Mouse (Mus musculus): Measurements from ENCODE around the gene Scn11a.

The Scn11a gene

GRCm38 (mm10) chr9:119806491-119806890, 18.8 kb downstream of the Scn11a start:
- TF ChIP-seq GATA4 (IDR thresholded peaks at IDR 0.05; ENCODE audit: insufficient replicate concordance, low read length), result no peak

GRCm38 (mm10) chr9:119804501-119804847, 20.8 kb downstream of the Scn11a start:
- TF ChIP-seq GATA4 (IDR thresholded peaks at IDR 0.05; ENCODE audit: insufficient replicate concordance, low read length), result no peak

GRCm38 (mm10) chr9:119803845-119804500, 21.3 kb downstream of the Scn11a start:
- no peak for TF ChIP-seq GATA4 (IDR thresholded peaks at IDR 0.05; ENCODE audit: insufficient replicate concordance, low read length)

DNA sequence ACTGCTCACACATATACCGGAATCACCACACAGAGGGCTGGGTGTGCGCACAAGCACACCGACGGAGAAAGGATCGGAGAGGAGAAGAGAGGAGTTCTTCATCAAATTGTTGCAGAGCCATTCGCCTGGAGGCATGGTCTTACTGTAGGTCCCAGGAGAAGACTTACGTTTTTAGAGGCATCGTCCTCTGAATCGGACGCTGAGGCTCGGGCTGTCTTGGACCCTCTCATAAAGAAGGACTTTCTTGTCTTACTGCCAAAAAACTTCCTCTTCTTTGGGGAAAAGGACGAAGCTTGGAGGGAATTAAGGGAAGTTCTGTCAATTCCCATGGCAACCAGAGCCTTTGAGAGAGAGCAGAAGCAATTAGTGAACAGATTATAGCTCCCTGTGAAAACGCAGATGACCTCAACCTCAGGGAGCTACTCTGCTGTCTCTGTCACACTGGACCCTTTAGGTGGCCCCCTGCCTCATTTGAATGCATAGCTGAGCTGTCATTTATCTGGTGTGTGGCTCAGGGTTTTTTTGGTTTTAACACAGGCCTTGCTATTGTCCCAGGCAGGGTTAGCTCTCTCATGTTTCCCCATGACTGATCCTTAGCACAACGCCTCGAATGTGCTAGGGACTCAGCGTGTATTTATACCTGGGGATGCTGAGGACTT, 22.0 kb downstream of the Scn11a start:
- TF ChIP-seq GATA4 (IDR thresholded peaks at IDR 0.05; ENCODE audit: insufficient replicate concordance, low read length), result no peak

DNA sequence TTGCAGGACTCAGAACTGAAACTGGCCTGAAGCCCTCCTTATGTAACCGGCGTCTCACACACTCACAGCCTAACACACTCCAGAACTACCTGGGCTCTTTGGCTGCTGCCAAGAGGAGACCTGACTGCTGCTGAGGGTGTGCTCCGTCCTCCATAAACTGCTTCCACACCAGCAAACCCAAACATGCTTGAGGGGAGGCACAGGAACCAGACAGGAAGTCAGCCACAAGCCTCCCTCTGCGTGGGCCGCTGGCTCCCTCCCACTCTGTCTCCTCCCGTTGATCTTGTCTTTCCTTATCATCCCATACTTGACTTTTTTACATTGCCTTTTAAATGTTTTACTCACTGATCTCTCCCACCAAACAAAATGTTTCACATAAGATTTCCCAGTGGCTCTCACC, 23.8 kb downstream of the Scn11a start:
- no peak for TF ChIP-seq GATA4 (IDR thresholded peaks at IDR 0.05; ENCODE audit: insufficient replicate concordance, low read length)

DNA sequence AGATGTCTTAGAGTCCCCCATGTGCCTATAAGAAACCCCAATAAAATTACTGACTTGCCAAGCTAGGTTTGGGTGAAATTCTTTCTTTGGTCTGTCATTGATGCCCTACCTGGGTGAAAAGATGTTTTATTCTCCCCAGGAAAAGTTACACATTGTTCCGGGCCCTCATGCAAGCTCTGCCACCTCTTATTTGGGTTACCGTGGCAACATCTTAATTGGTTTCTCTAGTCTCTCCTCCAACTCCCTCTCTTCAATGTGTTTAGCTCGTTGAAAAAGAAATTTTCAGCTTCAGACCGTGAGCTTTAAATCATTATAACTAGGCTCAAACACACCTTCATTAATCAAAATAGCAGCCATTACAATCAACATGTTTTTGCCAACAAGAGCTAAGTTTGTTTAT, 28.5 kb downstream of the Scn11a start:
- no peak for TF ChIP-seq GATA4 (IDR thresholded peaks at IDR 0.05; ENCODE audit: insufficient replicate concordance, low read length)

DNA sequence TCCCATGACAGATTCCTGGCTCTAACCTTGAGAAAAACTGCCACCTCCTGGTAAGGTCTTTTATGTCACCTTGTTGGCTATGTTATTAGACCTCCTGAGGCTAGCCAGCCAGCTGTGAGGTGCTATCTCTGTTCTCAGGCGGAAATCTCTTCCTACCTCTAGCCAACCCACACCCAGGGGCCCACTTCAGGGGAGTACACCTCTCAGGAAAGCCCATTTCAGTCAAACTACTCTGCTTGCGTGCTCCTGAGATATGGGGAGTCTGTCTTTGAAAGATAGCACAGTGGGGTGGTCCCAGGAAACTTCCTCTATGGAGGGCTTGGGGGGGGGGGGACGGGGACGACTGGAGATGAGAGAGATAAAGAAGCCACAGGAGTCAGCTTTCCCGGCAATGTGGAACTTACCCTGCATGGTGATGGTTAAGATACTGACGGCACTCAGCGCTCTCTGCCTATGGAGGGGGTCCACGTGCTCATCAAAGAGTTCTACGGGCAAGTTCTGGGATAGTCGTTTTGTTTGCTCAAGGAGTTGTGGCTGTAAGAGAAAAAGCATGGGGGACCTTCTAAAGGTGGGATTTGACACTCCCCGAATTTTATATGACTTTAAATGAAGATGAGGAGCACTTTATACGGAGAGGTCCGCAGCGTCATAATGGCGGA, 29.9 kb downstream of the Scn11a start:
- TF ChIP-seq GATA4 (IDR thresholded peaks at IDR 0.05; ENCODE audit: insufficient replicate concordance, low read length), result no peak

DNA sequence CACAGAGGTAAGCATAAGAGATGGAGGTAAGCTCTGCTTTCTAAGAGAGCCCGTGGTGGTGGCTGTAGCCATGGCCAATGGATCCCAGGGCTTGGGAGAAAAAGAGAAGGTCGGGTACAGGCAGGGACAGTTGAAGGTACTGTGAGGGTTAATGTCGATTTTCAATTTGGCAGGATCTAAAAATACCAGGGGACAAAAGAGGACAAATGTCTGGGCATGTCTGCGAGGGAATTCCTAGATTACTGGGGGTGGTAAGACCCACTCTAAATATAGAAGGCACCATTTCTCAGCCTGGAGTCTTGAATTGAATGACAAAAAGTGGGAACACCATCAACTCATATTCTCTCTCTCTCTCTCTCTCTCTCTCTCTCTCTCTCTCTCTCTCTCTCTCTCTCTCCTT, 30.8 kb downstream of the Scn11a start:
- no peak for TF ChIP-seq GATA4 (IDR thresholded peaks at IDR 0.05; ENCODE audit: insufficient replicate concordance, low read length)

DNA sequence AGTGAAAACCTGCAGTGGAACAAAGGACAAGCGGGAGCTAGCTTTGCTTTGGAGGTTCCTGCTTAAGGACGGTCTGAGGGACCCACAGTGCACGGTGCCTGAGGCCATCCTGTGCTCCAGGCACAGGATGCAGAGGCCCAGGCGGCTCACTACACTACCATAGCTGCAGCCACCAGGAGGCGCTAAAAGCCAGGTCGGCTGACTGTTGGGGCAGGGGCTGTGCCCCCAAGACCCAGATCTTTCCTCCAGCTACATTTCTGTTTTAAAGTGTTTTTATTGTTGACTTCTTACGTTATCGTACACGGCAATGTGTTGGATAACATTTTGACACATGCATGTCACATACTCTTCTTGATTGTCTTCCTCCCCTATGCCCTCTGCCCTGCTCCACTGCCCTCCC, 32.8 kb downstream of the Scn11a start:
- TF ChIP-seq GATA4 (IDR thresholded peaks at IDR 0.05; ENCODE audit: insufficient replicate concordance, low read length), result no peak

DNA sequence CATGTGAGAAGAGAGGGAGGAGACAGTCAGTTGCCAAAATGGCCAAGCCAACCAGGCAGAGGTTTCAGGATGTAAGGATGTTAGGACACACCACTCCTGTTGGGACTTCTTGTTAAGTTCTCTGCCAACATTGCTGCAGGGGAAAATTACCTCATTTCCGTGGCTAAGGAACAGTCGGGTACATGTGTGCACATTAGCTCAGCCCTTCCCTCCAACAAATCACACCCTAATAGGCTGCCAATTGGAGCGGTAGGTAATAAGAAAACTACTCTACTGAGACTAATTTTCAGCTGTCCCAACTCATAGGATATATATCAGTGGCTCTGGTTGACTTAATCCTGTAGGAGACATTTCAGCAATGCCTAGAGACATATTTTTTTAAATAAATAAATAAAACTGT, 44.4 kb downstream of the Scn11a start:
- no peak for TF ChIP-seq GATA4 (IDR thresholded peaks at IDR 0.05; ENCODE audit: insufficient replicate concordance, low read length)

- no peak for TF ChIP-seq GATA4 (IDR thresholded peaks at IDR 0.05; ENCODE audit: insufficient replicate concordance, low read length)
Observed at GRCm38 (mm10) chr9:119776661-119777060, 48.6 kb downstream of the Scn11a start.

GRCm38 (mm10) chr9:119768585-119768984, 56.7 kb downstream of the Scn11a start:
- no peak for TF ChIP-seq GATA4 (IDR thresholded peaks at IDR 0.05; ENCODE audit: insufficient replicate concordance, low read length)

DNA sequence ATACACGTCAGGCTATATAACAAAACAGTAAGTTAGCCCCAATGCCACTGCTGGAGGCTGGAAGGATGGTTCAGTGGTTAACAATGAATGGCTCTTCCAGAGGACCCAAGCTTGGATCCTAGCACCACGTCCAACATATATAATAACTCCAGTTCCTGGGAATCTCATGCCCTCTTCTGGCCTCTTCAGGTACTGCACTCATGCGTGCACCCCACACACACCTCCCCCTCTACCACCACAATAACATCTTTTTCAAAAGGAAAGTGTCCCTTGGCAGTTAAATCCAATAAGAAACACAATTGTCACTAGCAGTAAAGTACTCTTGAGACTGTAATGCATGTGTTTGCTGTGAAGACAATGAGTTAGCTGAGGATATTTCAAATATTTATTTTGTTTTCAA, 65.0 kb downstream of the Scn11a start:
- no peak for TF ChIP-seq GATA4 (IDR thresholded peaks at IDR 0.05; ENCODE audit: insufficient replicate concordance, low read length)

DNA sequence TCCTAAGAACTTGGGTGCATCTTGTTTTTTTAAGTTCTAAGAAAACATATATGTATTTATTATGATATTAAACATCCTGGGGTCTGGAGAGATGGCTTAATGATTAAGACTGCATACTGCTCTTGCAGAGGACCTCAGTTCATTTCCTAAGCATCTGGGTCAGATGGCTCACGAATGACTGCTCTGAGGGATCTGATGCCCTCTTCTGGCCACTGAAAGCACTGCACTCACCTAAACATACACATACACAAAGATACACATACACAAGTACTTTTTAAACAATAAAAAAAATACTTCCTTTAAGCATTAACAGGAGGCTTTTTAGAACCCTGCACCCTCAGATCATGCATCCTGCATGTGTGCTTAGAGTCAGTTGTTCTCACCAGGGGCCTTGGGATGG, 65.8 kb downstream of the Scn11a start:
- TF ChIP-seq GATA4 (IDR thresholded peaks at IDR 0.05; ENCODE audit: insufficient replicate concordance, low read length), result no peak

- TF ChIP-seq GATA4 (IDR thresholded peaks at IDR 0.05; ENCODE audit: insufficient replicate concordance, low read length), result no peak
Observed at GRCm38 (mm10) chr9:119751507-119751906, 73.7 kb downstream of the Scn11a start.

GRCm38 (mm10) chr9:119749112-119749511, 76.1 kb downstream of the Scn11a start:
- no peak for TF ChIP-seq GATA4 (IDR thresholded peaks at IDR 0.05; ENCODE audit: insufficient replicate concordance, low read length)

Measured in liver, adult (tissue).